Mouse (Mus musculus) spleen, adult 2 months (tissue): ENCODE results near the gene Erbb3. TPM values are rescaled to one million over a fixed set of nuclear protein-coding genes. Genes with fewer than 3 reads are reported as not detected.
"Not testable (repeated sequence)": the region's sequence is repeated elsewhere in the genome, so short reads cannot be mapped to it uniquely, and the experiment has no call there.

Experiments used
- DNase-seq, 2 experiments: peaks; one replicate each; pipeline versions ENCODE4 v3.0.0 to v3.0.0-alpha.2; 2012 to 2021; ENCODE audit warnings: low spot score in 2 of 2, low read depth in 1 of 2
- H3K27ac ChIP-seq: fragments of 200-500 bp; 2 replicates; pipeline ENCODE4 v1.5.1; 2012; ENCODE audit warnings: low read length, inconsistent platforms; ENCODE audit not compliant: insufficient read depth
- H3K27me3 ChIP-seq: fragments of 200-500 bp; 2 replicates; pipeline ENCODE4 v1.6.1; 2012; ENCODE audit warnings: mild to moderate bottlenecking, moderate library complexity, low read length, inconsistent platforms; ENCODE audit not compliant: control insufficient read depth, insufficient read depth
- H3K36me3 ChIP-seq: fragments of 200-500 bp; 2 replicates; pipeline ENCODE4 v1.6.1; 2012; ENCODE audit warnings: mild to moderate bottlenecking, low read length, inconsistent platforms; ENCODE audit not compliant: control insufficient read depth, insufficient read depth
- H3K4me1 ChIP-seq: fragments of 200-500 bp; 2 replicates; pipeline ENCODE4 v1.6.1; 2011; ENCODE audit warnings: inconsistent platforms; ENCODE audit not compliant: control insufficient read depth, insufficient read depth, insufficient read length
- H3K4me3 ChIP-seq: fragments of 200-500 bp; 2 replicates; pipeline ENCODE4 v1.5.1; 2011; ENCODE audit warnings: mild to moderate bottlenecking, inconsistent platforms; ENCODE audit not compliant: insufficient read depth, insufficient read length; ENCODE audit errors: extremely low read depth
- CTCF ChIP-seq: fragments of 200-500 bp; IDR thresholded peaks from 2 replicates; pipeline ENCODE4 v1.5.1; 2011; ENCODE audit warnings: mild to moderate bottlenecking, inconsistent platforms; ENCODE audit not compliant: insufficient read depth, insufficient read length, insufficient replicate concordance; ENCODE audit errors: extremely low read depth
- POLR2A ChIP-seq: fragments of 200-500 bp; IDR thresholded peaks from 2 replicates; pipeline ENCODE4 v1.6.1; 2011; ENCODE audit warnings: low read depth, low read length, inconsistent platforms
- WGBS: fragments of 180-500 bp; shearing (Covaris S2); methylation state at CpG from one replicate; pipeline ENCODE4 v1.1.7; 2018; 5-methylcytosine and 5-hydroxymethylcytosine counted together
- polyA plus RNA-seq: library from polyadenylated mRNA; depleted of rRNA; stranded (reverse); fragments of >200 nt; gene quantifications from 2 replicates; pipeline ENCODE4 v1.2.3, GENCODE M21; 2012; rRNA removed

Erbb3 gene
- polyA plus RNA-seq: 1.6 TPM in 2 replicates

DNA sequence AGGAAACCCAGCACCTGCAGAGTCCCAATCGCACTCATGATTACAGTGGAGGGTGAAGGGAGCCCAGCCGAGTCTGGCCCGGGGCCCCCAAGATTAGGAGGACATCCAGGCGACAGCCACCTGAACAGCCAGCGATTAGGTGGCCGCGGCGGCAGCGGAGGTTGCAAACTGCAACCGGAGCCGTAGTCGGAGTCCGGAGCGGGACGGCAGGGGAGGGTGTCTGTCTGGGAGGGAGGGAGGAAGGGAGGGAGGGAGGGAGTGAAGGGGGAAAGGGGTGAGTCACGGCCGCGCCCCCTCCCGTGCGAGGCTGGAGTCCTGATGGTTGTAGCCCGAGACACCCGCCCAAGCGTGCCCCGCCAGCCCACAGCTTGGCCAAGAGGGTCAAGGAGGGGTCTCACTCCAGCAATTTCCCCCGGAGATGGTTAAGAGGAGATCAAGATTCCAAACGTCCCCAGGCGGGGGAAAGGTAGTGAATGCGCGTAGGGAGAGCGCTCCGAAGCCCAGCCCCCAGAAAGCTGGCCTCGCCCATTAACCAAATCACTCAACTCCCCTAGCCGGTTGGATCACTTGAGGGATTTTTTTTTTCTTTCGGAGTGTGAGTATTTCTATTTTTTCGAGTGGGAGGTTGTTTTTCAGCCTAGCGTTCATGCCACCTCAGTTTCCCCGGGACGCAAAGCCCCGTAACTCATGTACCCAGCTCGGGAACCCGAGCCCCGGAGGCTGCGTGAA lies at the start of gene Erbb3:
Gene Erbb3, minus strand, starts transcription at position 189 of the 729 bp plus-strand sequence.
- peak in 1 of 2 experiments; percentile 8 for DNase-seq
- TF ChIP-seq POLR2A (no peak), CTCF (no peak)
- peak within 1 kb of the TSS; percentile 66 for H3K4me3 ChIP-seq
- no peaks in the 10 kb centered on the region for H3K36me3 ChIP-seq
- H3K27me3 ChIP-seq: peaks cover 11% of the 10 kb centered on the region
- H3K27ac ChIP-seq: no peak within 1 kb of the TSS
- H3K4me1 ChIP-seq: peaks cover 6% of the 10 kb centered on the region
- WGBS: under 1% methylated on average over 42 of the region's 43 CpGs

DNA sequence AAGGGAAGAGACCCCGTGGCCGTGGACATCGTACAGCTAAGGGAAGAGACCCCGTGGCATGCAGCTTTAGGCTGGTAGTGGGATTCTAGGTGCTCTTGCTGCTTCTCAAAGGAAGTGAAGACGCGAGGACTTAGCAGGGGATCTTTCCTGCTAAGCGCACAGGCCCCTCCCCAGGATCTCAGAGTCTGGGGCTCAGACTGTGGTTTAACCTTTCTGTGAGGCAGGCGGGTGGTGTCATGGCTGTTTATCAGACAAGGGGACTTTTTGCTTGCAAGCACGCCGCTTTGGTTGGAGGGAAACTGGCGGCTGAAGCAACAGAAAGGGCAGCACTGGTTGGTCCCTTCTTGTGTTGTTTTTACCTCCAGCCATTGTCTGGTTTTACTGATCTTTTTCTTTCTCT lies 47.6 kb upstream of the Erbb3 start:
- no peaks in the 10 kb centered on the region; the same call in 1 of the 2 replicates for H3K4me1 ChIP-seq
- H3K36me3 ChIP-seq: no peaks in the 10 kb centered on the region
- DNase-seq: peak in 1 of 2 experiments; percentile 39
- TF ChIP-seq CTCF (no peak), POLR2A (no peak)
- peak overlapping the region; percentile 71 for H3K27ac ChIP-seq
- 9% methylated on average over 11 of the region's 11 CpGs for WGBS
- H3K27me3 ChIP-seq: no peaks in the 10 kb centered on the region
- peak overlapping the region; percentile 43; the same call in 1 of the 2 replicates for H3K4me3 ChIP-seq

DNA sequence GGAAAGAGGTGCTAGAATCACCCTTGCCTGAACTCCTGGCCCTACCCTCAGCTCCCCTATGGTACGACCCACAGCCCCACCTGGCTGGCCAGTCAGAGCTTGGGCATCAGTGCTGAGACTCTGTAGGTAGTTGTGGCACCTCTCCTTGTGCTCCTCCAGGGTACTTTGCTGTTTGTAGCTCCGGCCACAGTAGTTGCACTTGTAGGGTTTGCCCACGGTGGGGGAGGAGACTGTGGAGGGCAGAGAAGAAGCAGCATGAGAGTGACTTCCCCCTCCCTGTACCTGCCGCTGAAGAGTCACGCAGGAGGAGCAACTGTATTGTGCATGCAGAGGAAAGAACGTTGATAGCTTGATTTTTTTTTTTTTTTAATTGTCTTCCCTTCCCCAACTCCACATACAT lies 47.1 kb upstream of the Erbb3 start:
- peak overlapping the region; percentile 43; the same call in 1 of the 2 replicates for H3K4me3 ChIP-seq
- WGBS: 15% methylated on average over 6 of the region's 6 CpGs
- H3K27me3 ChIP-seq: no peaks in the 10 kb centered on the region
- no peak for TF ChIP-seq CTCF
- H3K36me3 ChIP-seq: no peaks in the 10 kb centered on the region
- H3K27ac ChIP-seq: peak overlapping the region; percentile 71
- peak in 1 of 2 experiments; percentile 30 for DNase-seq
- H3K4me1 ChIP-seq: no peaks in the 10 kb centered on the region; the same call in 1 of the 2 replicates

DNA sequence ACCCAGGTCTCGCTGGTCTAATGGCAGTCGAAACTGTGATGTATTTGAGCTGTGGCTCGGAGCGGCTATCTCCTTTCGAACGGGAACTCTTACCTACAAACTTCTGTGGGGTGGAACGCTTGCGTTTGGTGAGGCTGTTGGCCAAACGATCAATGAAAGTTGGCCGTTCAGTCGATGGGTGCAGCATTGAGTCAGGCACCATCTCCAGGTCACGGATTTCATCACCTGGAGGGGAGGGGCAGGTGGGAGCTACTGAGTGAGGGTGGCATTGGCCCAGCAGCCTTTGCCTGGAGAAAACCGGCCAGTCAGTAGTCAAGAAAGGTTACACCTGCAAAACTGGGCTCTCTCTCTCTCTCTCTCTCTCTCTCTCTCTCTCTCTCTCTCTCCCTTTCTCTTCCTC lies 46.2 kb upstream of the Erbb3 start:
- WGBS: 92% methylated on average over 13 of the region's 13 CpGs
- no peak overlapping the region for H3K27ac ChIP-seq

DNA sequence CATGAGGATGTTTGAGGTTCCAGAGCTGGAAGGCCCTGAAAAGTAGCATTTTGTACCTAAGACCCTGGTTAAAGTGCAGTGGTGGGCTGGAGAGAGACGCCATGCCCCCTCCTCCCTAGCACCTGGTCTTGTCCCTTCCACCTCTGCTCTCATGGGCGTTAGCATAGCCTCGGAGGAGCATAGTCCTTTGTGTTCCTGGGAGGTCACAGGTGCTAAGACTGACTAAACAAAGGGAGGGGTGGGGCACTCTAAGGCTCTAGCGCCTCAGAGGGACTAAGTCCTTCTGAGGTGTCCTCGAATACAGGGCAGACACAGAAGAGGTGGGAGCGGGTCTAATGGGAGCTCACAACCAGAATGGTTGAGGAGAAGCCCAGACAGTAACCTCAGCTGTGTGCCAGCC lies 42.1 kb upstream of the Erbb3 start:
- no peak for DNase-seq
- Histone ChIP-seq H3K36me3 (no peaks in the 10 kb centered on the region), H3K4me1 (no peaks in the 10 kb centered on the region; the same call in 1 of the 2 replicates), H3K27me3 (no peaks in the 10 kb centered on the region), H3K4me3 (no peak overlapping the region), H3K27ac (no peak overlapping the region)
- TF ChIP-seq CTCF (no peak), POLR2A (no peak)
- WGBS: 58% methylated on average over 6 of the region's 6 CpGs

More for the DNA sequence above, 46.2 kb upstream of the Erbb3 start:
- H3K36me3 ChIP-seq: no peaks in the 10 kb centered on the region
- no peaks in the 10 kb centered on the region; the same call in 1 of the 2 replicates for H3K4me1 ChIP-seq
- H3K4me3 ChIP-seq: no peak overlapping the region
- TF ChIP-seq CTCF (no peak), POLR2A (no peak)
- no peaks in the 10 kb centered on the region for H3K27me3 ChIP-seq
- DNase-seq: no peak

DNA sequence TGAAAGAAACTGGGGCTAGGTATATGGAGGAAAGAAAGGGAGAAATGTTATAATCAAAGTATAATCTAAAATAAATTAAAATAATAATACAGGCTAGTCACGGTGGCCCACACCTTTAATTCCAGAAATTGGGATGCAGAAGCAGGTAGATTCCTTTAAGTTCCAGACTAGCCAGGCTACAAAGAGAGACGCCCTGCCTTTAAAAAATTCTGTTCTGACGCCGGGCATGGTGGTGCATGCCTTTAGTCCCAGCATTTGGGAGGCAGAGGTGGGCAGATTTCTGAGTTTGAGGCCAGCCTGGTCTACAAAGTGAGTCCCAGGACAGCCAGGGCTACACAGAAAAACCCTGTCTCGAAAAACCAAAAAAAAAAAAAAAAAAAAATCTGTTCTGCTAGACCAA lies 40.9 kb upstream of the Erbb3 start:
- not testable (repeated sequence) for H3K27me3 ChIP-seq, H3K4me3 ChIP-seq, H3K27ac ChIP-seq, H3K36me3 ChIP-seq, DNase-seq, H3K4me1 ChIP-seq
- 85% methylated on average over 5 of the region's 5 CpGs for WGBS

DNA sequence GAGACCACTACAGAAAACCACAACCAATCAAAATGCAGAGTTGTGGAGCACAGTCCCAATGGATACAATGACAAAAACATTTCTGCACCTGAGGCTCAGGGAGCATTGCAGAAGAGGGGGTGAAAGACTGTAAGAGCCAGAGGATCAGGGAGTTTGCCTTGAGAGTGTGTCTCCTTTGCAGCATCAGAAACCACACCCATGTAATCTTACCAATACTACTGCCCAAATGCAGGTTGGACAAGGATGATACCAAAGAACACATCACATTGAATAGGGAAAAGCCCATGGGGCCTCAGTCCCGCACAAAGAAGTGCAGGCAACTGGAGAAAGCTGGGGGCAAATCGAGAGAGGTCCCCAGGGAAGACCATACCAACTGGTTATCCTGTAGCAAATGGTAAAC lies 40.3 kb upstream of the Erbb3 start:
- Histone ChIP-seq H3K4me1 (peaks cover 5% of the 10 kb centered on the region; the same call in 1 of the 2 replicates), H3K27ac (no peak overlapping the region), H3K36me3 (peaks cover 6% of the 10 kb centered on the region), H3K27me3 (no peaks in the 10 kb centered on the region), H3K4me3 (no peak overlapping the region)
- no peak for TF ChIP-seq CTCF
- TF ChIP-seq POLR2A: no peak
- WGBS: 52% methylated on average over 2 of the region's 2 CpGs
- DNase-seq: no peak
